11 mouse cellular contexts compared by ENCODE assay signal in genomic region chr3:105763132-105763851, GRCm38 (mm10). TPM values are rescaled to one million over a fixed set of nuclear protein-coding genes. Genes with fewer than 3 reads are reported as not detected.
A peak's percentile ranks its signal among the peaks of the same experiment; 100 is the strongest.
DNase-seq lines count a peak whose midpoint lies in the region; TF ChIP-seq lines count a peak whose summit lies in the region.
"Had no signal": no experiment of that assay in that cellular context is flagged by ENCODE, and none has a peak within 500 bp of the region (broad histone marks: within the 10 kb centered on the region; RNA-seq: fewer than 3 reads in every experiment).

No protein-coding gene starts in this region.

- H3K36me3 ChIP-seq in MEL (ENCODE audit: control insufficient read depth in 1 of 2, insufficient read depth in 2 of 2, low read length in 2 of 2) = peaks cover 0 to 53% of the 10 kb centered on the region in 2 experiments; a peak in 2 of 4 replicates
- H3K36me3 ChIP-seq in liver, adult 2 months (ENCODE audit: control insufficient read depth, insufficient read depth, low read length) = no peaks in the 10 kb centered on the region
- H3K36me3 ChIP-seq: embryonic facial prominence, embryonic 13.5 days; hindbrain, embryonic 15.5 days; limb, embryonic 15.5 days; neural tube, embryonic 12.5 days had no signal

- H3K4me3 ChIP-seq in MEL (ENCODE audit: control insufficient read depth in 1 of 2, insufficient read depth in 1 of 2, low read depth in 2 of 2, low read length in 2 of 2) = no peak overlapping the region; a peak in 1 of 4 replicates
- H3K4me3 ChIP-seq in liver, adult 2 months (ENCODE audit: insufficient read depth, low read depth, low read length) = no peak overlapping the region
- H3K4me3 ChIP-seq: embryonic facial prominence, embryonic 13.5 days; hindbrain, embryonic 15.5 days; limb, embryonic 15.5 days; neural tube, embryonic 12.5 days had no signal

- peaks cover 29 to 52% of the 10 kb centered on the region in 2 experiments for H3K4me1 ChIP-seq in MEL (ENCODE audit: control insufficient read depth in 1 of 2, insufficient read depth in 2 of 2, low read length in 2 of 2)
- peaks cover 27% of the 10 kb centered on the region for H3K4me1 ChIP-seq in liver, adult 2 months (ENCODE audit: control insufficient read depth, insufficient read depth, low read length)
- H3K4me1 ChIP-seq: hindbrain, embryonic 15.5 days; limb, embryonic 15.5 days; neural tube, embryonic 12.5 days had no signal

- H3K9me3 ChIP-seq in MEL (replicated peaks; ENCODE audit: insufficient read depth, low read length) = no peaks in the 10 kb centered on the region
- H3K9me3 ChIP-seq: embryonic facial prominence, embryonic 13.5 days; hindbrain, embryonic 15.5 days; limb, embryonic 15.5 days; neural tube, embryonic 12.5 days had no signal

- H3K27me3 ChIP-seq in MEL (ENCODE audit: control insufficient read depth in 1 of 2, insufficient read depth in 2 of 2, low read length in 2 of 2) = no peaks in the 10 kb centered on the region
- no peaks in the 10 kb centered on the region for H3K27me3 ChIP-seq in liver, adult 2 months (ENCODE audit: control insufficient read depth, insufficient read depth, low read length)
- H3K27me3 ChIP-seq: embryonic facial prominence, embryonic 13.5 days; hindbrain, embryonic 15.5 days; limb, embryonic 15.5 days; neural tube, embryonic 12.5 days had no signal

- H3K9ac ChIP-seq in MEL (ENCODE audit: control insufficient read depth, low read depth, low read length, poor library complexity, severe bottlenecking) = peak overlapping the region; percentile 19
- no peak overlapping the region for H3K9ac ChIP-seq in liver, adult 2 months (ENCODE audit: low read depth, low read length)
- H3K9ac ChIP-seq: embryonic facial prominence, embryonic 13.5 days; hindbrain, embryonic 15.5 days; limb, embryonic 15.5 days; neural tube, embryonic 12.5 days had no signal

- TF ChIP-seq RAD21 in MEL (IDR thresholded peaks at IDR 0.05; ENCODE audit: low read depth, low read length) = no peak

- TF ChIP-seq CTCF in MEL (IDR thresholded peaks at IDR 0.05 in 2 of 3, conservative IDR thresholded peaks at IDR 0.05 in 1 of 3; ENCODE audit: control insufficient read depth in 1 of 3, insufficient read depth in 1 of 3, low read depth in 2 of 3, low read length in 3 of 3, poor library complexity in 1 of 3, severe bottlenecking in 1 of 3) = no peak
- TF ChIP-seq CTCF in liver, adult 2 months (IDR thresholded peaks at IDR 0.05; ENCODE audit: low read depth, low read length) = no peak

- 34% methylated on average over 4 of the region's 4 CpGs for WGBS in liver, adult 2 months

- TF ChIP-seq EP300 in MEL (IDR thresholded peaks at IDR 0.05; ENCODE audit: low read depth in 1 of 2, low read length in 2 of 2) = peak in 1 of 2 experiments; percentile 24; a peak in 1 of 4 replicates

- peak; percentile 71 for DNase-seq in CD4-positive, CD25-positive, alpha-beta regulatory T cell, adult 2 months (ENCODE audit: low read depth, low spot score)
- peak; percentile 72 for DNase-seq in MEL (ENCODE audit: low read depth, low spot score)
- no peak for DNase-seq in liver, adult 2 months (ENCODE audit: extremely low read depth, low read depth, low spot score)
- peak; percentile 38 to 39 for DNase-seq in natural killer cell, adult 2 months (ENCODE audit: low spot score in 2 of 2)
- DNase-seq in cerebellum, adult 11 months = no peak
- DNase-seq in yolk sac, embryonic 10.5 days (ENCODE audit: low spot score) = no peak
- no peak for DNase-seq in adrenal gland, adult 18-20 months (ENCODE audit: low spot score in 2 of 2)

- H3K79me2 ChIP-seq in MEL (ENCODE audit: control insufficient read depth, insufficient read depth, low read length, poor library complexity) = peaks cover 44% of the 10 kb centered on the region
- peaks cover 33% of the 10 kb centered on the region; the same call in 1 of the 2 replicates for H3K79me2 ChIP-seq in liver, adult 2 months (ENCODE audit: control insufficient read depth, insufficient read depth, low read length)

- peak overlapping the region; percentile 79 for H3K27ac ChIP-seq in MEL (ENCODE audit: control insufficient read depth, low read depth, low read length)
- H3K27ac ChIP-seq in liver, adult 2 months (replicated peaks; ENCODE audit: insufficient read depth, low read depth, low read length) = peak overlapping the region; percentile 59; the same call in 1 of the 2 replicates
- H3K27ac ChIP-seq: embryonic facial prominence, embryonic 13.5 days; hindbrain, embryonic 15.5 days; limb, embryonic 15.5 days; neural tube, embryonic 12.5 days had no signal

- no peak for TF ChIP-seq POLR2A in MEL (IDR thresholded peaks at IDR 0.05; ENCODE audit: control insufficient read depth in 1 of 2, insufficient read depth in 1 of 2, low read depth in 1 of 2, low read length in 2 of 2, poor library complexity in 1 of 2)
- no peak for TF ChIP-seq POLR2A in liver, adult 2 months (IDR thresholded peaks at IDR 0.05; ENCODE audit: extremely low read depth, insufficient read depth, low read length)

TF ChIP-seq in MEL, 35 proteins besides CTCF, POLR2A, EP300 and RAD21:
- TF ChIP-seq USF2 (IDR thresholded peaks at IDR 0.05; ENCODE audit: borderline replicate concordance in 1 of 2, insufficient read depth in 1 of 2, low read depth in 1 of 2, low read length in 2 of 2) (no peak), SMC3 (IDR thresholded peaks at IDR 0.05; ENCODE audit: low read depth, low read length) (no peak), NELFE (IDR thresholded peaks at IDR 0.05; ENCODE audit: low read depth, low read length) (no peak), ETS1 (IDR thresholded peaks at IDR 0.05; ENCODE audit: low read depth, low read length) (peak; percentile 61), GATA1 (IDR thresholded peaks at IDR 0.05; ENCODE audit: low read depth, low read length) (peak; percentile 11; the same call in 1 of the 2 replicates), HCFC1 (IDR thresholded peaks at IDR 0.05; ENCODE audit: low read depth, low read length) (0 out of 2 replicates have a peak, but pooled peaks have one; percentile 15), ELF1 (IDR thresholded peaks at IDR 0.05; ENCODE audit: low read depth, low read length) (peak; percentile 68), MAX (IDR thresholded peaks at IDR 0.05; ENCODE audit: low read length) (peak; percentile 56; the same call in 1 of the 2 replicates), USF1 (IDR thresholded peaks at IDR 0.05; ENCODE audit: low read depth, low read length) (no peak), MAZ (IDR thresholded peaks at IDR 0.05; ENCODE audit: low read depth, low read length) (no peak), ZKSCAN1 (IDR thresholded peaks at IDR 0.05; ENCODE audit: low read depth, low read length) (no peak), MXI1 (IDR thresholded peaks at IDR 0.05; ENCODE audit: low read depth, low read length) (peak; percentile 68), RCOR1 (IDR thresholded peaks at IDR 0.05; ENCODE audit: low read depth, low read length) (0 out of 2 replicates have a peak, but pooled peaks have one; percentile 21), BHLHE40 (IDR thresholded peaks at IDR 0.05; ENCODE audit: borderline replicate concordance, low read depth, low read length) (no peak), CHD2 (IDR thresholded peaks at IDR 0.05; ENCODE audit: low read length) (no peak), MYC (IDR thresholded peaks at IDR 0.05; ENCODE audit: low read depth, low read length) (no peak)

RNA-seq across cellular contexts. Expression of gene Rap1a, which starts 37.8 kb away (rescaled TPM):
- 32.3 and 39.7 TPM in 2 replicates for total RNA-seq in MEL (2012; rRNA removed)
- 10 to 100 TPM in 1 of 2 experiments, not detected in 1; 64.5 TPM for polyA plus RNA-seq in MEL (2012; ENCODE audit: insufficient read depth in 1 of 2, insufficient read length in 2 of 2, low read depth in 1 of 2, low replicate concordance in 2 of 2, missing spikeins in 1 of 2)
- 50.9 and 65.2 TPM in 2 replicates for total RNA-seq in liver, adult 2 months (2014; rRNA removed)
- polyA plus RNA-seq in liver, adult 2 months (2012; rRNA removed) = 8.7 and 10.0 TPM in 2 replicates
- total RNA-seq in adrenal gland, adult 18-20 months (2021) = 100 to 1,000 TPM; 135 to 179 TPM

RNA-seq across cellular contexts. Expression of gene Inka2, which starts 58.9 kb away (rescaled TPM):
- total RNA-seq in MEL (2012; rRNA removed) = 0.20 and 0.39 TPM in 2 replicates
- under 1 TPM in 1 of 2 experiments, not detected in 1; 0.61 TPM for polyA plus RNA-seq in MEL (2012; ENCODE audit: insufficient read depth in 1 of 2, insufficient read length in 2 of 2, low read depth in 1 of 2, low replicate concordance in 2 of 2, missing spikeins in 1 of 2)
- 0.09 and 0.13 TPM in 2 replicates for total RNA-seq in liver, adult 2 months (2014; rRNA removed)
- polyA plus RNA-seq in liver, adult 2 months (2012; rRNA removed) = 0.06 and 0.07 TPM in 2 replicates
- 1 to 10 TPM; 3.8 to 3.9 TPM for total RNA-seq in adrenal gland, adult 18-20 months (2021)

Comparison
In these comparisons a context has a peak if more than half of its experiments do, and no peak if none do; other contexts are left out.
1. DNase-seq: peak in CD4-positive, CD25-positive, alpha-beta regulatory T cell, adult 2 months (single experiment), MEL (single experiment) and natural killer cell, adult 2 months (2 of 2); none in liver, adult 2 months (single experiment), cerebellum, adult 11 months (single experiment), yolk sac, embryonic 10.5 days (single experiment) and adrenal gland, adult 18-20 months (0 of 2).